Mouse (Mus musculus) limb, embryonic 10.5 days (tissue): ENCODE data around the gene Vmn1r5. TPM values are rescaled to one million over a fixed set of nuclear protein-coding genes. Genes with fewer than 3 reads are reported as not detected.

Experiments used
- polyA plus RNA-seq: library from polyadenylated mRNA; unstranded; fragments of >200 nt; fragmentation: Nextera tagmentation; extraction: Ambion mirVana; gene quantifications from 2 replicates; pipeline ENCODE4 v1.2.1, GENCODE M21; 2016

Gene Vmn1r5
- polyA plus RNA-seq, 1 experiment from 2014 or later, result not detected

Other genes with a start within 250 kb of the Vmn1r5 start
- gene Kbtbd2, start 172.5 kb upstream of the Vmn1r5 start, polyA plus RNA-seq, result 37.3 and 42.6 TPM in 2 replicates
- gene Fkbp9, start 138.2 kb upstream of the Vmn1r5 start, polyA plus RNA-seq, result 64.6 and 65.4 TPM in 2 replicates
- 54.1 and 61.5 TPM in 2 replicates for gene Nt5c3, start 46.3 kb upstream of the Vmn1r5 start, polyA plus RNA-seq
- 0.31 TPM in 1 of 2 replicates, not detected in the other for gene Vmn1r4, start 46.3 kb upstream of the Vmn1r5 start, polyA plus RNA-seq
- gene Vmn1r6, start 27.0 kb downstream of the Vmn1r5 start, polyA plus RNA-seq, result not detected in 2 replicates
- not detected in 2 replicates for gene Vmn1r7, start 55.1 kb downstream of the Vmn1r5 start, polyA plus RNA-seq
- not detected in 2 replicates for gene Vmn1r8, start 62.0 kb downstream of the Vmn1r5 start, polyA plus RNA-seq
- gene Vmn1r9, start 96.5 kb downstream of the Vmn1r5 start, polyA plus RNA-seq, result not detected in 2 replicates
- gene Vmn1r10, start 139.2 kb downstream of the Vmn1r5 start, polyA plus RNA-seq, result not detected in 2 replicates
- gene Vmn1r11, start 163.2 kb downstream of the Vmn1r5 start, polyA plus RNA-seq, result not detected in 2 replicates
- gene Vmn1r12, start 186.6 kb downstream of the Vmn1r5 start, polyA plus RNA-seq, result not detected in 2 replicates
- gene Vmn1r13, start 233.0 kb downstream of the Vmn1r5 start, polyA plus RNA-seq, result not detected in 2 replicates